Comparison of ENCODE assay signal across 14 mouse cellular contexts in genomic region chr3:122788314-122788713, GRCm38 (mm10). TPM values are rescaled to one million over a fixed set of nuclear protein-coding genes. Genes with fewer than 3 reads are reported as not detected.
A peak's percentile ranks its signal among the peaks of the same experiment; 100 is the strongest.
DNase-seq lines count a peak whose midpoint lies in the region; ATAC-seq lines count a peak whose summit lies in the region.
"Had no signal": no experiment of that assay in that cellular context is flagged by ENCODE, and none has a peak within 500 bp of the region (broad histone marks: within the 10 kb centered on the region; RNA-seq: fewer than 3 reads in every experiment).

No protein-coding gene starts in this region.

- peaks cover 21% of the 10 kb centered on the region for H3K9me3 ChIP-seq in kidney, embryonic 14.5 days (ENCODE audit: control insufficient read depth, low read length)
- no peaks in the 10 kb centered on the region for H3K9me3 ChIP-seq in neural tube, embryonic 15.5 days (replicated peaks)

- 93% methylated on average over 9 of the region's 9 CpGs for WGBS in kidney, embryonic 14.5 days
- WGBS in neural tube, embryonic 15.5 days, result 77% methylated on average over 9 of the region's 9 CpGs

- peak; percentile 10 for DNase-seq in heart, postnatal 4 days
- no peak for DNase-seq in heart, adult 11 months
- peak; percentile 65 to 75 for DNase-seq in cerebellum, postnatal 25 days
- peak; percentile 61 for DNase-seq in layer of hippocampus, adult 9-11 months
- peak; percentile 64 to 70 for DNase-seq in right cerebral cortex, adult 2 months (ENCODE audit: low spot score in 2 of 2)
- DNase-seq: gastrocnemius, postnatal 25 days; kidney, adult 11 months; lung, postnatal 36 days had no signal

- H3K9ac ChIP-seq in kidney, embryonic 14.5 days (ENCODE audit: low read depth, low read length), result no peak overlapping the region
- no peak overlapping the region for H3K9ac ChIP-seq in neural tube, embryonic 15.5 days (replicated peaks)
- H3K9ac ChIP-seq: embryonic facial prominence, embryonic 13.5 days; limb, embryonic 13.5 days had no signal

- H3K36me3 ChIP-seq in kidney, embryonic 14.5 days (ENCODE audit: control insufficient read depth, insufficient read depth, low read length), result no peaks in the 10 kb centered on the region; the same call in 1 of the 2 replicates
- H3K36me3 ChIP-seq in neural tube, embryonic 15.5 days, result no peaks in the 10 kb centered on the region; the same call in 1 of the 2 replicates

- H3K27ac ChIP-seq in kidney, embryonic 14.5 days (ENCODE audit: low read depth, low read length), result no peak overlapping the region
- no peak overlapping the region for H3K27ac ChIP-seq in neural tube, embryonic 15.5 days (replicated peaks)
- H3K27ac ChIP-seq: embryonic facial prominence, embryonic 13.5 days; limb, embryonic 13.5 days had no signal

- H3K4me3 ChIP-seq in kidney, embryonic 14.5 days (ENCODE audit: low read length), result no peak overlapping the region
- H3K4me3 ChIP-seq in neural tube, embryonic 15.5 days (replicated peaks), result no peak overlapping the region
- H3K4me3 ChIP-seq: embryonic facial prominence, embryonic 13.5 days; limb, embryonic 13.5 days had no signal

- no peaks in the 10 kb centered on the region for H3K4me1 ChIP-seq in kidney, embryonic 14.5 days (ENCODE audit: control insufficient read depth, insufficient read depth, low read length)
- H3K4me1 ChIP-seq in neural tube, embryonic 15.5 days, result no peaks in the 10 kb centered on the region
- H3K4me1 ChIP-seq: embryonic facial prominence, embryonic 13.5 days; limb, embryonic 13.5 days had no signal

- H3K4me2 ChIP-seq in kidney, embryonic 14.5 days (replicated peaks; ENCODE audit: low read depth, low read length), result no peak overlapping the region
- no peak overlapping the region for H3K4me2 ChIP-seq in neural tube, embryonic 15.5 days
- H3K4me2 ChIP-seq: embryonic facial prominence, embryonic 13.5 days; limb, embryonic 13.5 days had no signal

- no peak for ATAC-seq in kidney, embryonic 14.5 days (ENCODE audit: low FRiP score, low TSS enrichment)
- no peak for ATAC-seq in inflammation-experienced regulatory T-cells, adult 6 months
- no peak for ATAC-seq in neural tube, embryonic 15.5 days (ENCODE audit: low FRiP score)
- ATAC-seq: Patski had no signal

- no peaks in the 10 kb centered on the region for H3K27me3 ChIP-seq in kidney, embryonic 14.5 days (ENCODE audit: control insufficient read depth, insufficient read depth, low read length)
- no peaks in the 10 kb centered on the region for H3K27me3 ChIP-seq in neural tube, embryonic 15.5 days (replicated peaks)
- H3K27me3 ChIP-seq: embryonic facial prominence, embryonic 13.5 days; limb, embryonic 13.5 days; Patski had no signal

RNA-seq across cellular contexts. Expression of gene Pde5a, which starts 59.6 kb away (rescaled TPM):
- 10 to 100 TPM in 1 of 2 experiments, 1 to 10 TPM in 1; 9.7 to 10.1 TPM for total RNA-seq in heart, postnatal 4 days (2021)
- 5.7 and 7.4 TPM in 2 replicates for polyA plus RNA-seq in kidney, embryonic 14.5 days (2014; fragmentation: Nextera tagmentation; extraction: Ambion mirVana)
- polyA plus RNA-seq in inflammation-experienced regulatory T-cells, adult 6 months (2017; shearing (Covaris generic)), result under 1 TPM; 0.09 to 0.54 (median 0.13) TPM
- 1.2 and 3.1 TPM in 2 replicates for polyA plus RNA-seq in neural tube, embryonic 15.5 days (2015; fragmentation: Nextera tagmentation; extraction: Ambion mirVana)
